Mouse (Mus musculus) cerebellum, adult (tissue): Measurements from ENCODE around the gene Filip1l.

Experiments used
- ATAC-seq: cut with Nextera tagmentation; 2 replicates; pipeline ENCODE4 v1.9.2; 2017; ENCODE audit warnings: mild to moderate bottlenecking, moderate library complexity, mixed read lengths; ENCODE audit not compliant: insufficient number of reproducible peaks, low FRiP score, low TSS enrichment

Gene Filip1l

DNA sequence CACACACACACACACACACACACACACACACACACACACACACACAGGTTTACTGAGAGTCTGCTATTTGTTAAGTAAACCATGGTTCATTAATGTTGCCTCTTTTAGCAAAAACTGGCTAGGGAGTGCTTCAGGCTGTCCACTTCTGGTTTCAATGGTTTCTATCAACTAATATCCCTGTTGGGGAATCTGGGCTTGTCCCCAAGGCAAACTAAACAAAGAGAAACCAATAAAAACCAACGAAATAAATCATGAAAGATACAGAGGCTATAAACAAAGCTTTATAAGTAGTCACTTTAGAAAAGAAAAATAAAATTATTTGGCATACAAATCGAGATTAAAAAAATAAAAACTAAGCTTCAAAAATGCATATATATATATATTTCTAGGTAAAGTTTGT is 39.6 kb downstream of the Filip1l start:
- no peak for ATAC-seq

GRCm38 (mm10) chr16:57393161-57393560 is 40.3 kb downstream of the Filip1l start:
- no peak for ATAC-seq

GRCm38 (mm10) chr16:57396249-57396648 is 43.4 kb downstream of the Filip1l start:
- ATAC-seq = no peak

DNA sequence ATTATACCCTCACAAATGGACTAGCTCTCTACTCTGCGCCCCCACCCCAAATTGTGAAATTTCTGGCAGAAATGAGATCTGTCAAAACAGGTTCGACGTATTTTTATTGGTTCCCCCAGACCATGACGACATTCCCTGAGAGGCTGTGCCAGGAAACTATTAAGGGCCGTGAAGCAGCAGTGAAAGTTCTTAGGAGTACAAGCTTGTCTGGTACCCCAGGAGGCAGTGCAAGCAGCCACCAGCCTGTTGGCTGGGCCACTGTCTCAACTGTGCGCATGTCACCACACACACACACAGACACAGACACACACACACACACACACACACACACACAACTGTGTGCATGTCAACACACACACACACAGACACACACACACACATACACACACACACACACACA is 45.0 kb downstream of the Filip1l start:
- no peak for ATAC-seq

DNA sequence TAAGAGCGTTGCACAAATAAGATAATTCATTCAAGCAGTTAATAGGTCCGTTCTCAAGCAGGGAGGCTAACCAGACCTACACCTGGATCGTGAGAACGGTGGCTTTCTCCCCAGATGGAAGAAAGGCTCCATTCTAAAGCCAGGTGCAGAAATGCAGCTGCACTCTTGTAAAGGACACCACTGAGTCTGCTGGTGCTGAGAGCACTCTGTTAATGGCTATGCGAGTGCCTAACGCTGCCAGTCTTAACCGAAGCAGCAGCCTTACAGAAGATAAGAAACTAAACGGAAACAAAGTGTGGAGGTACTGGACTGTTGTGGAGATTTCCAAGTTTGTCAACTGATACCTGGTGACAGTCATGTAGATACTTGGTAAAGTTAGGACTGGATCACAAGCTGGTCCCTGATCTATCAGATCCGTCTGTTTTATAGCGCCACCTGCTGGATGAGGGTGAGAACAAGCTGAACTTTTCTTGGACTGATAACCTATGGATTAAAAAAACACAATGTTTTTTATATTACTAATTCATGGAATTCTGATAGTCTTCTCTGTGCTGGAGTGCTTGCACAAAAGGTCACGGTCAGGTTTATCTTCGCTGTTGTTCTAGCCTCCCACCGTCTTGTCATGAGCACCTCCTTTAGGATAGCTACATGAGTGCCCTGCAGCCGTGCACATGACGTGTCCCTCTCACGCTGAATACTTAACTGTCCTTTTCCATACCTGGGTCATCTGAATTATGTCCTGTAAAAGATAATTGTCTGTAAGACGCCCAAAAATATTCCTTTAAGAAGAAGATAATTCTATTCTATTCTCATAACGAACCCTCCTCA is 45.7 kb downstream of the Filip1l start:
- ATAC-seq = peak; percentile 42; the same call in 1 of the 2 replicates

DNA sequence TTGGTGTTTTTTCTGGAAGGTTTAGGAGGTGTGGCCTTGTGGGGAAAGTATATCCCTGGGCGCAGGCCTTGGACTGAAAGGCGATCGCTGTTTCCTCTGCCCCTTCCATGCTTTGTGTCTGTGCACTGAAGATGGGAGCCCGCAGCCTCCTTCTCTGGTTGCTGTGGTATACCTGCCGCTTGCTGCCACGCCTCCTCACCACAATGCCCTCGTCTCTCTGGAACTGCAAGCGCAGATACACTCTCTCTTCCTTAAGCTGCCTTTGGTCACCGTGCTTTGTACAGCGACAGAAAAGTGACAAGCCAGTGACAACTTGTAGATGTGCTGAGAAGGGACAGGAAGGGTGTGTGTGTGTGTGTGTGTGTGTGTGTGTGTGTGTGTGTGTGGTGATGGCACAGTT is 46.7 kb downstream of the Filip1l start:
- ATAC-seq = no peak

GRCm38 (mm10) chr16:57401702-57402101 is 48.8 kb downstream of the Filip1l start:
- no peak for ATAC-seq

- no peak for ATAC-seq
These were observed 50.0 kb downstream of the Filip1l start for GRCm38 (mm10) chr16:57402910-57403309.

- no peak for ATAC-seq
These were observed 50.9 kb downstream of the Filip1l start for GRCm38 (mm10) chr16:57403825-57404224.

- ATAC-seq = no peak
These were observed 59.9 kb downstream of the Filip1l start for GRCm38 (mm10) chr16:57412766-57413165.

GRCm38 (mm10) chr16:57416049-57416448 is 63.2 kb downstream of the Filip1l start:
- no peak for ATAC-seq

GRCm38 (mm10) chr16:57417017-57417416 is 64.1 kb downstream of the Filip1l start:
- no peak for ATAC-seq

GRCm38 (mm10) chr16:57417955-57418354 is 65.1 kb downstream of the Filip1l start:
- no peak for ATAC-seq

DNA sequence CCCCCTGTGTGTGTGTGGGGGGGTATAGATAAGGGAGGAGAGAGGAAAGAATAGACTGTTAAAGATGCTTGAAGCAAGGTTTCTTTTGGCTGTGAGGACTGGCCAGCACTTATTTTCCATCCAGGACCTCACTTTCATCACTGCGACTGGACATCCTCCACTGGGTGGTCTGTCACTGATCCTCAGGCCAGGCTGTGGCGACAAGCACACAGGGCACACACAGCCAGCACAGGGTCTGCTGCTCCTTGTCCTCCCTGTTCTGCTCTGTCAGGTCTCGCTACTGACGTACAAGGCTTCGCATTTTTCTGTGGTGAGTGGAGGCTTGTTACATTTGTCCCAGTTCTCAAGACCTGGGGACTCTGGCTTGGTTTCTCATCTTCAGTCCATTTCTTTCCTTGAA is 66.4 kb downstream of the Filip1l start:
- no peak for ATAC-seq

DNA sequence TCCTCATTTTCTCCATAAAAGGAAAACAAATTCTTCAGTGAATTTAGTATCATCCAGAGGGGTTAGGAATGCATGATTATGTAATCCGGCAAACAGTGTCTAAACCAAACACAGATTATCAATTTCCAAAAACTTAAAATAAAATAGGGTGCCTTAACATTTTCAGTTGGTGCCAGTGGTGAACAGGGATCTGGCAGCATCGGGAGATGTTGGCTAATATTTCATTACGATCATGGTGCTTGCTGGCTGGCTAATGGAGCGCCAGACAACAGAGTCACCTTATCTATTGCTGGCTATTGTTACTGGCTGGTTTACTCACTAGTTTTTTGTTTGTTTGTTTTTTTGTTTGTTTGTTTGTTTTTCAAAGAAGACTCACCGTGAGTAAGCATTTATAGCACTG is 67.0 kb downstream of the Filip1l start:
- no peak for ATAC-seq

- no peak for ATAC-seq
These were observed 68.1 kb downstream of the Filip1l start for GRCm38 (mm10) chr16:57420773-57421556.

DNA sequence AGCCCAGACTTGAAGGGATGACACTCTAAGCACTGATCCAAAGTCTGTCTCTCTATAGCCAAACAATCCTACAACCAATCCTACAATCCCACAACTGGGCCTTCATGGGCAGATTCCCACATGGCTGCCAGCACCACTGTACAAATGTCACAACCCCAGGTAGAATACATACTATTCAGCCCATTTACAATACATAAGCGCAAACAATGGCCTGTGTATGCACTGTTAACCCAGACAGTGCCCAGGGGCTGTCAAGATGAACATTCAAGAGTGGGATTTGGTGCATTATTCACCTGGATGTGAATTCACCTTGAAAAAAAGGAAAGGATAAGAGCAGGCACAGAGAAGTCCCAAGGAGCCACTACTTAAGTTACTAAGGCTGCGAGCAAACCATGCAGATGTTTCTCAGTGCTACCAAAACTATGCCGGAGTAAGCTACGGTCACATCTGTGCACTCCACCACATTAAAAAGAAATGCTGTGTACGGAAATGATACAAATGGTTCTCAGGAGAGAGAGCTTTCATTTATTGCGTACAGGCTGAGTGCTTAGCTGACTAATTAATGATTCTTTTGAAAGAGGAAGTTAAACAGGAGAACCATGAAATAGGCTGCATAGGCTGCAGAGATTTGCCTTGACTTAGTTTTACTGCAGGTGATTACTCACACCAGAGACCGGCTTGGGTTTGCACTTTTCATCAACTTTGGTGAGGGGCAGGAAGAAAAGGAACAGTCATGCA is 69.0 kb downstream of the Filip1l start:
- ATAC-seq = no peak

- ATAC-seq = no peak
These were observed 70.3 kb downstream of the Filip1l start for GRCm38 (mm10) chr16:57423001-57423800.

GRCm38 (mm10) chr16:57426680-57427079 is 73.8 kb downstream of the Filip1l start:
- ATAC-seq = no peak
